Mouse (Mus musculus): ENCODE data around the gene Oas1e. TPM values are rescaled to one million over a fixed set of nuclear protein-coding genes. Genes with fewer than 3 reads are reported as not detected.

Oas1e gene
- polyA plus RNA-seq, 1 experiment from 2014 or later, result not detected

DNA sequence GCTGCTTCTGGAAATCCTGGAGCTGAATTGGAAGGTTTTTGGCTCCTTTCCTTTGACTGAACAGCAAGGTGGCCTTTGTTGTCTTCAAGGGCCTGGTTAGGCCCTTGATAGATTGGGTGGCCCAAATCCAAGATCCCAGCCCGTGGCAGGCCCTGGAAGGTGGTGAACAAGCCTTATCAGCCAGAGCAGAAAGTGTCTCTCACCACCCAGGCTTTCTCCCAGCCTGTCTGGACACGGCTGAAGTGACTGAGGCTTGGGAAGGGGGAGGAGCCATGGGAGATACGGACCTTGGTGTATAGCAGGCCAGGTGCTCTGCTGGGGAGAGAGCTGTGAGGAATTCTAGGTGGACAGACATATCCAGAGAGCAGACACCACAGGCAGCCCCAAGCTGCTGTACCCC, 25.9 kb downstream of the Oas1e start:
- Histone ChIP-seq H3K4me1 (no peaks in the 10 kb centered on the region), H3K4me3 (no peak overlapping the region), H3K9me3 (0 out of 2 replicates have a peak, but pooled peaks cover 7% of the 10 kb centered on the region), H3K4me2 (replicated peaks) (no peak overlapping the region), H3K27me3 (no peaks in the 10 kb centered on the region), H3K9ac (no peak overlapping the region), H3K27ac (no peak overlapping the region), H3K36me3 (no peaks in the 10 kb centered on the region)
- ATAC-seq (ENCODE audit: low FRiP score, low read depth), result no peak
- WGBS, result 64% methylated on average over 3 of the region's 3 CpGs

DNA sequence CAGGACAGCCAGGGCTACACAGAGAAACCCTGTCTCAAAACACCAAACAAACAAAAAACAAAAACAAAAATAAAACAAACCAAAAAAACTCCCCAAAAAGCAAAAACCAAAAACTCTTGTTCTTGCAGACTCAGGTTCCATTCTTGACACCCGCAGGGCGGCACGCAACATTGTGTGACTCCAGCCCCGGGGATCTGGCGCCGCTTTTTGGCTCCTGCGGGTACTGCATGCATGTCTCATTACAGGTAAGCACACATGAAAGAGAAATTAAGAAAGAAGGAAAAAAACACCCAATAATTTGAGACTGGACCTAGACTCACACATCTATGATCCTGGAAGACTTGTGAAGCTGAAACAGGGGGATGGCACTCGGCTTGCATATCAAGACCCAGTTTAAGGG, 30.3 kb downstream of the Oas1e start:
- no peak overlapping the region for H3K4me3 ChIP-seq
- ATAC-seq (ENCODE audit: low FRiP score, low read depth), result no peak
- H3K9me3 ChIP-seq, result 0 out of 2 replicates have a peak, but pooled peaks cover 4% of the 10 kb centered on the region
- H3K36me3 ChIP-seq, result no peaks in the 10 kb centered on the region
- H3K27ac ChIP-seq, result no peak overlapping the region
- peaks cover 8% of the 10 kb centered on the region for H3K27me3 ChIP-seq
- H3K4me2 ChIP-seq (replicated peaks), result no peak overlapping the region
- 0 out of 2 replicates have a peak, but pooled peaks cover 4% of the 10 kb centered on the region for H3K4me1 ChIP-seq
- no peak overlapping the region for H3K9ac ChIP-seq
- WGBS, result 73% methylated on average over 8 of the region's 8 CpGs

DNA sequence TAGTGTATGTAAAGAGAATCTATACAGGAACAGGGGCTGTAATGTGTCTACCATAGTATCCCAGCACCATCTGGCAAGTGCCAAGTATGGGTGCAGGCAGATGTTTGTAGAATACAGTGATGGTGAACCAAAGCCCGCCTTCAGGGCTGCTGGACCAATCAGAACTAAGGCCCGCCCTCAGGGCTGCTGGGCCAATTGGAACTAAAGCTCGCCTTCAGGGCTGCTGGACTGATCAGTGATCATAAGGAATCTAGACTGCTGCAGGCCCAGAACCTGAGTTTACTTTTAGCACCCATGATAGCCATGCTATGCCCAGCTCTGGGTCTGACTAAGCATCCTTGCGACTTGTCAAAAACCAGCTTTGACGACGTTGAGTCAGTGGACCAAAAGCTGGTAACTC, 33.4 kb downstream of the Oas1e start:
- no peak overlapping the region for H3K27ac ChIP-seq
- 0 out of 2 replicates have a peak, but pooled peaks have one; percentile 15 for ATAC-seq (ENCODE audit: low FRiP score, low read depth)
- no peak overlapping the region for H3K9ac ChIP-seq
- H3K4me2 ChIP-seq (replicated peaks), result peak overlapping the region; percentile 7; the same call in 1 of the 2 replicates
- 28% methylated on average over 6 of the region's 6 CpGs for WGBS
- H3K9me3 ChIP-seq, result no peaks in the 10 kb centered on the region
- H3K36me3 ChIP-seq, result no peaks in the 10 kb centered on the region
- no peak overlapping the region for H3K4me3 ChIP-seq
- H3K4me1 ChIP-seq, result 0 out of 2 replicates have a peak, but pooled peaks cover 4% of the 10 kb centered on the region
- peaks cover 11% of the 10 kb centered on the region for H3K27me3 ChIP-seq

DNA sequence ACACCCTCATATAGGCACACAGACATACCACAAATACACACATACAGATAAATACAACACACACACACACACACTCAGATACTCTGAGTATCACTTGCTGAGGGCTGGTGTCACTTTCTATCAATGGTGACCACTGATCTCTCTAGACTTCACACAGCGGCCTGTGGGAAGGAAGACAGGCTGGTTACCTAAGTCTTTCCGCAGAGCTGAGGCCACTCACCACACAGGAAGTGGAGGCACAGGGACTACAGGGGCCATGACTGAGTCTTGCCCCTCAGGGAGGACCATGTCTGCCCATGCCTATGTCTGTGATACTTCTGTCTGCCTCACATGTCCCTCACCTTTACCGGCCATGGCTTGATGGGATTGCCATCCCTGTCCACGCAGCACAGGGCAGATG, 41.1 kb downstream of the Oas1e start:
- no peaks in the 10 kb centered on the region for H3K9me3 ChIP-seq
- no peak for ATAC-seq (ENCODE audit: low FRiP score, low read depth)
- H3K36me3 ChIP-seq, result no peaks in the 10 kb centered on the region
- H3K27me3 ChIP-seq, result peaks cover 23% of the 10 kb centered on the region
- WGBS, result 86% methylated on average over 4 of the region's 4 CpGs
- no peak overlapping the region for H3K4me3 ChIP-seq
- H3K4me2 ChIP-seq (replicated peaks), result no peak overlapping the region
- no peak overlapping the region for H3K9ac ChIP-seq
- no peaks in the 10 kb centered on the region for H3K4me1 ChIP-seq
- H3K27ac ChIP-seq, result no peak overlapping the region

DNA sequence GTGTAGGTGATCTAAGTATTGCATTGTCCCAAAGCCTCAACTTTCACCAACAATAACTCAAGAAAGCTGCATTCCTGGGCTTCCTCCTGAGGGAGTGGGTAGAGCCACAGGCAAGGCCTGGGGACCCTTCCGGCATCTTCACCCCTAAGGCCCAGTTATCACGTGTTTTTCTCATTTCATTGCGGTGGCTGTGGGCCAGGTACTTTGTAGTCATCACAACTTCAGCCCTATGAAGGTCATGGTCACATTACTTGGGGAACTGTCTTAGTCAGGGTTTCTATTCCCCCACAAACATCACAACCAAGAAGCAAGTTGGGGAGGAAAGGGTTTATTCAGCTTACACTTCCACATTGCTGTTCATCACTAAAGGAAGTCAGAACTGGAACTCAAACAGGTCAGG, 42.5 kb downstream of the Oas1e start:
- H3K4me1 ChIP-seq, result no peaks in the 10 kb centered on the region
- no peak overlapping the region for H3K4me2 ChIP-seq (replicated peaks)
- H3K4me3 ChIP-seq, result no peak overlapping the region
- WGBS, result 79% methylated on average over 3 of the region's 3 CpGs
- H3K27me3 ChIP-seq, result peaks cover 27% of the 10 kb centered on the region
- no peak overlapping the region for H3K27ac ChIP-seq
- no peak for ATAC-seq (ENCODE audit: low FRiP score, low read depth)
- H3K9me3 ChIP-seq, result no peaks in the 10 kb centered on the region
- no peak overlapping the region for H3K9ac ChIP-seq
- H3K36me3 ChIP-seq, result no peaks in the 10 kb centered on the region

DNA sequence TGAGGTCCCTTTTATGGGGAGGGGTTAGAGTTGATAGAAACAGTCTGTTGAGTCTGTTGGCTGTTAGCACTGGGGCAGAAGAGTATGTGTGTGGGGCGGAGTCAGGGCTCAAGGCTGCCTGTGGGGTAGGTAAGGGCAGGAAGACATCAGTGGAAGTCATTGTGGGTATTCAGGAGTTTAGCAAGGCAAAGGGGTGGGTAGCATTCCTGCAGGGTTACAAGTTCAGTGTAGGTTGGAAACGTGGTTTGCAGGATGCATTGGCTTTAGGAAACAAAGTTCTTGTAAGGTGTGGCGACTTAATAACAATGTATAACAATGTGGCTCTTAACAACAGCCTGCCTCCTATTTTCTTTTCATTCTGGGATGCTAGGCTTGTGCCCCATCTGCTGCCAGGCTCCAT, 44.1 kb downstream of the Oas1e start:
- ATAC-seq (ENCODE audit: low FRiP score, low read depth), result no peak
- 73% methylated on average over 3 of the region's 3 CpGs for WGBS
- H3K4me3 ChIP-seq, result no peak overlapping the region

DNA sequence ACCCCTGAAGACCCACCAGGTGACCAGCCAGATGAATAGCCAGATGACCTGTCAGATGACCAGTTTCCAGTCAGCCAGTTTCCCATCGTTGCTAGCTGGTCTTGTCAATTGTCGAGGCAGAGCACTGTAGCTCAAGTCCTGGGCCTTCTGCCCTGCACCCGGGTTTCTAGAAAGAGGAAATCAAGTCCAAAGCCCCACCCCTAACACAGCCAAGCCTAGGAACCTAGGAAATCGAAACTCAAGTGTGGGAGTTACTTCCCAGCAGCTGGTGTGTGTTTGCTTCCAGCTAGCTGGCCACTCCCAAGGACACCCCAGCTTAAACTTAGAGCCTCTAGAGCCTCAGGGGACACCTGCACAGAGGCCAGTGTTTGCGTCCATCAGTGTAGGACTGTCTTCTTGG, 45.6 kb downstream of the Oas1e start, which contains the start of gene Oas2:
Oas2 (minus strand) TSS at position 166 of the 400 bp plus-strand sequence.
- 59% methylated on average over 5 of the region's 5 CpGs for WGBS
- no peak within 1 kb of the TSS for H3K4me2 ChIP-seq (replicated peaks)
- no peaks in the 10 kb centered on the region for H3K4me1 ChIP-seq
- no peaks in the 10 kb centered on the region for H3K36me3 ChIP-seq
- H3K27me3 ChIP-seq, result peaks cover 32% of the 10 kb centered on the region
- no peaks in the 10 kb centered on the region for H3K9me3 ChIP-seq
- H3K4me3 ChIP-seq, result no peak within 1 kb of the TSS
- H3K27ac ChIP-seq, result no peak within 1 kb of the TSS
- no peak for ATAC-seq (ENCODE audit: low FRiP score, low read depth)
- H3K9ac ChIP-seq, result no peak within 1 kb of the TSS

More for the DNA sequence above, 44.1 kb downstream of the Oas1e start:
- no peak overlapping the region for H3K27ac ChIP-seq
- H3K4me2 ChIP-seq (replicated peaks), result no peak overlapping the region
- H3K9me3 ChIP-seq, result no peaks in the 10 kb centered on the region
- H3K4me1 ChIP-seq, result no peaks in the 10 kb centered on the region
- H3K9ac ChIP-seq, result no peak overlapping the region
- H3K36me3 ChIP-seq, result no peaks in the 10 kb centered on the region
- H3K27me3 ChIP-seq, result peaks cover 31% of the 10 kb centered on the region

DNA sequence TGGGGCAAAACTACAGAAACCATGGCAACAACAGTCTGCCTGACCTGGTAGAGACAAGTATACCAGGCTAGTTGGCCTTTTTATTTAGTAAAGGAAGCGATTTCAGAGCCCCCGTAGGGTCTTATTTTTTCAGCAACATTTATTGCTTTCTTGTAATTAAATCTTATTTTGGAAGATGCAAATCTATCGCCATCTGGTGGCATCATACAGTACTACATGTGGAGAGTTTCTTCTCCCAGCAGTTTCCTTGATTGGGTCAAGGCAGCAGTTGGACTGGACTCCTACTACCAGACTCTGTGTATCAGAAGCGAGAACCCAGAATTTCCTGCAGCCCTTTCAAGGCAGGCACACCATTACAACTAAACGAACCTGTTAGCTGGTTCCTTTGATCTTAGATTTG, 48.9 kb downstream of the Oas1e start:
- 8% methylated on average over 5 of the region's 5 CpGs for WGBS
- no peak overlapping the region for H3K4me3 ChIP-seq

DNA sequence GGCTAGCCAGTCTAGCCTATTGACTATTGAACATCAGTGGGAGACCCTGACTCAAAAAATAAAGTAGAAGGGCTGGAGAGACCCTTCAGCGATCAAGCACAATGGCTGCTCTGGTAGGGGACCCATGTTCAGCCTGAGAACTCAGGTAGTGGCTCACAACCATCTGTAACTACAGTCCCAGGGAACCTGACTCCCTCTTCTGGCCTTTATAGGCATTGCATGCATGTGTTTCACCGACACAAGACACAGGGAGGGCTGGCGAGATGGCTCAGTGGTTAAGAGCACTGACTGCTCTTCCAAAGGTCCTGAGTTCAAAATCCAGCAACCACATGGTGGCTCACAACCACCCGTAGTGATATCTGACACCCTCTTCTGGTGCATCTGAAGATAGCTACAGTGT, 53.2 kb downstream of the Oas1e start:
- Histone ChIP-seq H3K4me3 (no peak overlapping the region), H3K27ac (no peak overlapping the region), H3K9ac (no peak overlapping the region), H3K4me1 (no peaks in the 10 kb centered on the region), H3K4me2 (replicated peaks) (no peak overlapping the region), H3K27me3 (peaks cover 31% of the 10 kb centered on the region), H3K9me3 (no peaks in the 10 kb centered on the region), H3K36me3 (no peaks in the 10 kb centered on the region)
- no peak for ATAC-seq (ENCODE audit: low FRiP score, low read depth)
- WGBS, result 32% methylated on average over 4 of the region's 4 CpGs

More for the DNA sequence above, 48.9 kb downstream of the Oas1e start:
- Histone ChIP-seq H3K9me3 (no peaks in the 10 kb centered on the region), H3K27ac (no peak overlapping the region), H3K27me3 (peaks cover 37% of the 10 kb centered on the region), H3K36me3 (no peaks in the 10 kb centered on the region), H3K4me2 (replicated peaks) (no peak overlapping the region), H3K4me1 (no peaks in the 10 kb centered on the region), H3K9ac (no peak overlapping the region)
- ATAC-seq (ENCODE audit: low FRiP score, low read depth), result no peak

Other genes starting within 250 kb of the Oas1e start
- 23.7 and 24.0 TPM in 2 replicates for gene Tpcn1, start 206.9 kb downstream of the Oas1e start, polyA plus RNA-seq (2015; fragmentation: Nextera tagmentation; extraction: Ambion mirVana)
- gene Iqcd, start 206.5 kb downstream of the Oas1e start, polyA plus RNA-seq (2015; fragmentation: Nextera tagmentation; extraction: Ambion mirVana), result 0.68 and 0.69 TPM in 2 replicates
- gene Rita1, start 182.9 kb downstream of the Oas1e start, polyA plus RNA-seq (2015; fragmentation: Nextera tagmentation; extraction: Ambion mirVana), result 15.6 and 17.9 TPM in 2 replicates
- 46.5 and 47.2 TPM in 2 replicates for gene Ddx54, start 182.8 kb downstream of the Oas1e start, polyA plus RNA-seq (2015; fragmentation: Nextera tagmentation; extraction: Ambion mirVana)
- gene Cfap73, start 161.3 kb downstream of the Oas1e start, polyA plus RNA-seq (2015; fragmentation: Nextera tagmentation; extraction: Ambion mirVana), result not detected in 2 replicates
- gene Rasal1, start 146.7 kb downstream of the Oas1e start, polyA plus RNA-seq (2015; fragmentation: Nextera tagmentation; extraction: Ambion mirVana), result 0.70 and 0.78 TPM in 2 replicates
- 5.1 and 5.6 TPM in 2 replicates for gene Dtx1, start 83.6 kb downstream of the Oas1e start, polyA plus RNA-seq (2015; fragmentation: Nextera tagmentation; extraction: Ambion mirVana)
- 0.22 TPM in 2 replicates for gene Oas2, start 45.7 kb downstream of the Oas1e start, polyA plus RNA-seq (2015; fragmentation: Nextera tagmentation; extraction: Ambion mirVana)
- gene Oas3, start 17.9 kb downstream of the Oas1e start, polyA plus RNA-seq (2015; fragmentation: Nextera tagmentation; extraction: Ambion mirVana), result 0.18 and 0.20 TPM in 2 replicates
- 0.24 and 0.37 TPM in 2 replicates for gene Oas1c, start 17.0 kb upstream of the Oas1e start, polyA plus RNA-seq (2015; fragmentation: Nextera tagmentation; extraction: Ambion mirVana)
- not detected in 2 replicates for gene Oas1f, start 51.8 kb upstream of the Oas1e start, polyA plus RNA-seq (2015; fragmentation: Nextera tagmentation; extraction: Ambion mirVana)
- gene Oas1h, start 65.9 kb upstream of the Oas1e start, polyA plus RNA-seq (2015; fragmentation: Nextera tagmentation; extraction: Ambion mirVana), result not detected in 2 replicates
- 0.22 TPM in 1 of 2 replicates, not detected in the other for gene Oas1g, start 92.1 kb upstream of the Oas1e start, polyA plus RNA-seq (2015; fragmentation: Nextera tagmentation; extraction: Ambion mirVana)
- 1.2 and 1.4 TPM in 2 replicates for gene Oas1a, start 112.0 kb upstream of the Oas1e start, polyA plus RNA-seq (2015; fragmentation: Nextera tagmentation; extraction: Ambion mirVana)
- gene Oas1d, start 119.0 kb upstream of the Oas1e start, polyA plus RNA-seq (2015; fragmentation: Nextera tagmentation; extraction: Ambion mirVana), result not detected in 2 replicates
- gene Rph3a, start 214.6 kb upstream of the Oas1e start, polyA plus RNA-seq (2015; fragmentation: Nextera tagmentation; extraction: Ambion mirVana), result 0.09 and 0.15 TPM in 2 replicates